Mouse (Mus musculus) Patski (cell line): ENCODE measurements around the gene Clec2e. TPM values are rescaled to one million over a fixed set of nuclear protein-coding genes. Genes with fewer than 3 reads are reported as not detected.
"Not testable (repeated sequence)": the region's sequence is repeated elsewhere in the genome, so short reads cannot be mapped to it uniquely, and the experiment has no call there.

Source experiments
- ATAC-seq: fragments of 100-300 bp; one replicate; pipeline ENCODE4 v1.8.0; 2021
- CTCF ChIA-PET: fragments of 350-600 bp; sonication (Branson Sonifier 250); formaldehyde crosslinking; loops from one replicate; lab custom pipeline; 2022; ENCODE audit warnings: inconsistent platforms; lab: Charles Lee
- POLR2A ChIA-PET: fragments of 350-600 bp; sonication (Branson Sonifier 250); formaldehyde crosslinking; loops from one replicate; lab custom pipeline; 2022; ENCODE audit warnings: antibody characterized with exemption, inconsistent platforms; lab: Charles Lee
- DNase-seq: peaks from one replicate; pipeline ENCODE4 v3.0.0-alpha.2; 2011; ENCODE audit warnings: low read depth, low spot score
- H3K27me3 ChIP-seq: fragments of 371-371 bp; one replicate; pipeline ENCODE4 v1.5.1; 2021
- CTCF ChIP-seq: fragments of 100-300 bp; IDR thresholded peaks from one replicate; pipeline ENCODE4 v1.5.1; 2021
- in situ Hi-C: fragments of 300-500 bp; cut with MboI; formaldehyde crosslinking; loops from 3 replicates; pipeline ENCODE4 v1.11.1; 2018; ENCODE audit warnings: low pct_unique_long_range_greater_than_20kb, mixed read lengths
- polyA plus RNA-seq: library from polyadenylated mRNA; unstranded; gene quantifications from one replicate; pipeline ENCODE4 v1.2.3, GENCODE M21; 2021

Clec2e gene
- polyA plus RNA-seq, result not detected

DNA sequence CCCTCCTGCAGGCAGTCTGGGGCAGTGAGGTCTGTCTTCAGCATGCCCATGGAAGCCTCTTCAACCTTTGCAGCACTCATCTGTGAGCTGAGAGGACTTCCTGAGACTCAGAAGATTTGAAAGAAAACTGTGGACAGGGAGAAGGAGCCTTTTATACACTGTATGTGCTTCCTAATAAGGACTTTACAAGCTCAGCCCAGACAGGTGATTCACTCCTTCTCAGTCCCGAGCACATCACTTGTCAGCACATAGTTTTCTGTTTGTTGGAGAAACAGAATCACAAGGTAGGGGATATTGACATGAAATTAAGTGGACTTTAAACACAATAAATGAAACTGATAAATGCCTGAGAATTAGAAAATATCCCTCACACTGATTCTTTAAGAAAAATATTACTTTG, at the start of gene Clec2e:
TSS of gene Clec2e (minus strand) at position 120 of the 400 bp plus-strand sequence.
- DNase-seq, ATAC-seq, POLR2A ChIA-PET, in situ Hi-C loops: not testable (repeated sequence)
- H3K27me3 ChIP-seq, result peaks cover 16% of the 10 kb centered on the region
- CTCF ChIA-PET, result interaction anchor here (1.1 to 1.4 kb wide), 2 partner anchors 138 to 155 kb away, joined by 4 to 5 read pairs; no protein-coding TSS in a partner anchor

DNA sequence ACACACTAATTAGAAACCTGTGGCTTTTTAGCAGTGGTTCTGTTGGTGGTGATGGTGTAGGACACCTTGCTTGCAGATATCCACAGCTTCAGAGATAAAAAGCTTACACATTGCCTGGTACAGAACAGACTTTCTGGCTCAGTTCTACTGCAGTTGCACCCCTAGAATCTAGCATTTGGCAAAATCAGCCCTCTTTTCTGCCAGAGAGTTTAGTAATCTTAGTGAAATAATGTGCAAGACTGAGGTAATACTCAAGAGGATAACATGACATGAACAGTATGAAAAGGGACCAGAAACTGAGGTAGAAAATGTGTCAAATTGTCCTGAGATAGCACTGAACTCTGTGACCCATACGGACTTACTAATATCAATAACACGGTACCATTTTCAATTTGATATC, 46.1 kb upstream of the Clec2e start:
- DNase-seq, result no peak

DNA sequence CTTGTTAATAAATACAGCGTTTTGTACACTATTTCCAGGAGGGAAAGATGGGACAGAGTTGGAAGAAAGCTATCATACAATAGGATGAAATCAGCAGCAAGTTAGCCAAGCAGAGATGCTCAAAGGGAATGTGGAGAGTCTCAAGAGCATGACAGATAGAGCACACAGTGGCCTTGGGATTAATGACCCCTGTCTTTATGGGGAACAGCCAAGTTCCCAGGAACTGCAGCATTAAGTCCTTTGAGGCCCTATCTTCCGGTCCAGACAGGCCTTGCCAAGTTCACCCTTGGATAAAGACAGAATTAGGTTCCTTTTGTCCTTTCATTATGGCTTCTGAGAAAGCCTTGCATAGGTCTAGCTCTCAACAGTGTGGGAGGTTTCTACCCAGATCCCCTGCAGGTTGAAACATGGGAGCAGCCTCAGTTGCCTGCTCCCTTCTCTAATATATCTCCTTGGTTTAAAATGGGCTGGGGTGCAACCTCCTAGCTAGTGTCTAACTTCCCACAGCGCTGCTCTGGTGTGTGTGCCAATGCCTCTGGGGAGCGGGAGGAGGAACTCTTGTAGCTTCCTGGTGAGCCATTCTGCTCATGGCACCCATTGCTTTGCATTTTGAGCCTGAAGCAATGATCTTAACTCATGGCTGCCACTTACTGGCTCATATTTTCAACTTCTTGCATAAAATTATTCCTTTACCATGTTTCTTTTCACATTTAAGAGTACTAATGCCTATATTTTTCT, 32.1 kb upstream of the Clec2e start:
- ChIA-PET CTCF (interaction anchor here (0.5 kb wide), 1 partner anchor 23 kb away, joined by 3 read pairs; no protein-coding TSS in a partner anchor), POLR2A (no interaction called here)
- ATAC-seq, result no peak
- in situ Hi-C loops, result no loop called here
- DNase-seq, result no peak
- no peaks in the 10 kb centered on the region for H3K27me3 ChIP-seq
- no peak for TF ChIP-seq CTCF

More for the DNA sequence above, 46.1 kb upstream of the Clec2e start:
- no peak for TF ChIP-seq CTCF
- no peaks in the 10 kb centered on the region for H3K27me3 ChIP-seq
- POLR2A ChIA-PET, result no interaction called here
- in situ Hi-C loops, result no loop called here
- CTCF ChIA-PET, result no interaction called here
- no peak for ATAC-seq

DNA sequence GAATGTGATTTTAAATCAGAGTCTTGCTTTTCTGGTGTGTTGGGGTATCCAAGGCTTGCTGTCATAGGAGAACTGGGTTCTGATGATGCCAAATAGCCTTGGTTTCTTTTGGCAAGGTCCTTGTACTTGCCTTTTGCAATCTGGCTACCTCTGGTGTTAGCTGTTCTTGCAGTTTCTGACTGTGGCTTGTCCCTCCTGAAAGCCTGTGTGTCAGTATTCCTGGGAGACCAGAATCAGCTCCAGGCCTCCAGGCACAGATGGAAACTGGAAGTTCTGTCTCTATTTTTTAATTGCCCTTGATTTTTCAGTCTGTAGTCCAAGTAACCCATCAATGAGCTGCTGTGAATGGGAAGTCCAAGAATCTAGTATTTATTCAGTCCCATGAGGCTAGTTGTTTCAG, 26.1 kb upstream of the Clec2e start:
- CTCF ChIA-PET, result no interaction called here
- ATAC-seq, result no peak

DNA sequence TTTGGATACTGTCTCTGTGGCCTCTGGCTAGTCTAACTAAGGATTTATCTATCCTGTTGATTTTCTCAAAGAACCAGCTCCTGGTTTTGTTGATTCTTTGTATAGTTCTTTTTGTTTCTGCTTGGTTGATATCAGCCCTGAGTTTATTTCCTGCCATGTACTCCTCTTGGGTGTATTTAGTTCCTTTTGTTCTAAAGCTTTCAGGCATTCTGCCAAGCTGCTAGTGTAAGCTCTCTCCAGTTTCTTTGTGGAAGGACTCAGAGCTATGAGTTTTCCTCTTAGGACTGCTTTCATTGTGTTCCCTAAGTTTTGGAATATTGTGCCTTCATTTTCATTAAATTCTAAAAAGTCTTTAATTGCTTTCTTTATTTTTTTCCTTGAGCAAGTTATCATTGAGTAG, 23.8 kb upstream of the Clec2e start:
- DNase-seq, CTCF ChIA-PET, ATAC-seq, H3K27me3 ChIP-seq, in situ Hi-C loops, POLR2A ChIA-PET: not testable (repeated sequence)

More for the DNA sequence above, 26.1 kb upstream of the Clec2e start:
- TF ChIP-seq CTCF, result no peak
- in situ Hi-C loops, result loop anchor here (5.0 kb wide), 1 partner anchor 515 kb away; no protein-coding TSS in a partner anchor
- POLR2A ChIA-PET, result no interaction called here
- DNase-seq, result no peak
- no peaks in the 10 kb centered on the region for H3K27me3 ChIP-seq

DNA sequence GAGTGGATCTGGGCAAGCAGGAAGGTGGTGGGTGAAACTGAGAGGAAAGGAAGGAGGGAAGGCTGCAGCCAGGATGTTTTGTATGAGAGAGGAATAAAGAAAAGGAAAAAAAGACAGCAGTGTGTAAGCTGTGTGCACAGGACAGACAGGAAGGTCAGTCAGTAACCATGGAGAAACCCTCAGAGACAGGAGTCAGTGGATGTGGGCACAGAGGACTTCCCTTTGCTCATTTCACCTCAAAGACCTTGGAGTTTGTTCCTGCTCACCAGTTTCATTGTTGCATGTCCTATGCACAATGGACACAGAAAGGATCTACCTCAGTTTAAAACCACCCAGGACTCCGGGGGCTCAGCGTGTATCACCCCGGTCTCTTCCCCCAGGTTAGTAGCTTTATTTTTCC, 15.5 kb upstream of the Clec2e start:
- ATAC-seq, result no peak
- CTCF ChIA-PET, result no interaction called here
- no peak for TF ChIP-seq CTCF
- H3K27me3 ChIP-seq, result no peaks in the 10 kb centered on the region
- POLR2A ChIA-PET, result no interaction called here
- no peak for DNase-seq
- in situ Hi-C loops, result no loop called here

DNA sequence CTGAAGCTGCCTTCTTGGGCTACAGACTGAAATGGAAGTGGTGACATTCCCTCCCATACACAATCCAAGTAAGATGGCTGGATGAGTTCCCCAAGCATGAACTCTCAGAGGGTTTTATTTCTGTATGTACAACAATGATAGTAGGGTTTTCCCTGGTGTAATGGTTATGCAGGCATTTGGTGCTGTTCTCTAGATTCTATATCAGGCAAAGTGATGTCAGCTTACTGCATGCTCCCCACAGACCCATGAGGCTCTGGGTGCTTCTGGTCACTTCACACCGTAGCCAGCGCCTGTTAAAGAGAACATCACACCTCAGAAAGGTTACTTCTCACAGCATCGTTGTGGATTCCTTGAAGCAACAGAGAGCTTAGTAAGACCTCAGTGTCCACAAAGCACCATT, 13.5 kb upstream of the Clec2e start:
- CTCF ChIA-PET, in situ Hi-C loops, POLR2A ChIA-PET, ATAC-seq, H3K27me3 ChIP-seq, DNase-seq: not testable (repeated sequence)

DNA sequence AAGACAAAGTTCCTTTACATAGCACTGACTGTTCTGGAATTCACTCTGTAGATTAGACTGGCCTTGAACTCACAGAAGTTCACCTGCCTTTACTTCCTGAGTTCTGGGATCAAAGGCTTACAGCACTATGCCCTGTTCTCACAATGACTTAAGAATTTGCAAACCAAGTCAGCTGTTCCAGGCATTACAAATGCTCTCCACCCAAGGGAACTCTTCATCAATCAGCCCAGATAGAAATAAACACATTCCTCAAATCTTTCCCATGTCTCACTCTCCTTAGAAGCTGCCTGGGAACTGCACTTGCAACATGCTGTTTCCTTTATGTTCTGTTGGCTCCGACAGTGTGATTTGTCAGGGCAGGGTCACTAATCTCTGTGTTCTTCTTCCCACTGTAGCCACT, 13.1 kb upstream of the Clec2e start:
- ATAC-seq (no peak), DNase-seq (no peak)
- CTCF ChIA-PET, result no interaction called here
- no peak for TF ChIP-seq CTCF
- POLR2A ChIA-PET, result no interaction called here
- no peaks in the 10 kb centered on the region for H3K27me3 ChIP-seq
- in situ Hi-C loops, result no loop called here

DNA sequence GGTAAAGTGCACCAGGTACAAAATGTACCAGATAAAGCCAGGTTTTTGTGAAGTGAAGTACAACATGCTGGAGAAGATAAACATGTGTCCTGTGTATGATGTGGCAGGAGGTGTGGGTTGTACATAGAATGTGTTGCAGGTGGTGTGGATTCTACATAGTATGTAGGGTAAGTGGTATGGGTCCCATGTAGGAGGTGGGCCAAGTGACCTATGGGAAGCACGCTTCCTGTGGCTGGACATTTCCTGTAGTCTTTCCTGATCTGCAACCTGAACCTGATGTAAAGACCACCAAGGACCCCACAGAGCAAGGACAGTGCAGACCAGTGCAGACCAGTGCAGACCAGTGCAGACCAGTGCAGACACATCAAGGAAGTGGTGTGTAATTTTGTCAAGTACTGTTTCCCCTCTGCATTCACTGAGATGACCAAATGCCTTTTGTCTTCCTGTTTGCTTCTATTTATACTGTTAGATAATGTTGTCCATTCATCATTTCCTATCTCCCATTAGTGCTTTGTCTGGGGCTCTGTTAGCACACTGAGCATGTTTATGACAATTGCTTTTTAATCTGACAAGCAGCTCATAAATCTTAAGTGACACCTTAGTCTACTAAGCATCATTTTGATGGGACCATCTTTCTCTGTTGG, 12.4 kb upstream of the Clec2e start:
- no peak for DNase-seq
- ATAC-seq, result no peak
- ChIA-PET POLR2A (no interaction called here), CTCF (no interaction called here)
- in situ Hi-C loops, result no loop called here
- no peak for TF ChIP-seq CTCF
- no peaks in the 10 kb centered on the region for H3K27me3 ChIP-seq

DNA sequence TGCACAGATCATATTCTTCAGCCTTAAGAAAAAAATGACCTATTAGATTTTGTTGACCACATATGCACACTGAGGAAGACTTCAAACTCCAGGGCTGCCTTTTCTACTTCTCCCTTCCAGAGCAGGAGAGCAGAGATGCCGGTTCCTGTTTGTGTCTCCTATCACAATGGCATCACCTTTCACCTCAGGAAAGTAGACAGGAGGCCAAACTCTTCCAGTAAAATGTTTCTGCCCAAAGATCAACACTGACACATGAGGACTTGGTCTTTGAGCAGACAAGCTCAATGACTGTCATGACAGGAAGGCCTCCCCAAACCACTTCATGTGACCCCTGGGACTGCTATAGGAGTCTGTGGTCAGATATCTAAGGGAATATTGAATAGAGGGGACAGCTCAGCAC, 11.8 kb upstream of the Clec2e start:
- in situ Hi-C loops, result no loop called here
- TF ChIP-seq CTCF, result no peak
- ChIA-PET POLR2A (no interaction called here), CTCF (interaction anchor here (1.0 to 1.2 kb wide), 2 partner anchors 10 to 167 kb away, joined by 3 to 4 read pairs; no protein-coding TSS in a partner anchor)
- DNase-seq, result no peak
- H3K27me3 ChIP-seq, result no peaks in the 10 kb centered on the region
- no peak for ATAC-seq

DNA sequence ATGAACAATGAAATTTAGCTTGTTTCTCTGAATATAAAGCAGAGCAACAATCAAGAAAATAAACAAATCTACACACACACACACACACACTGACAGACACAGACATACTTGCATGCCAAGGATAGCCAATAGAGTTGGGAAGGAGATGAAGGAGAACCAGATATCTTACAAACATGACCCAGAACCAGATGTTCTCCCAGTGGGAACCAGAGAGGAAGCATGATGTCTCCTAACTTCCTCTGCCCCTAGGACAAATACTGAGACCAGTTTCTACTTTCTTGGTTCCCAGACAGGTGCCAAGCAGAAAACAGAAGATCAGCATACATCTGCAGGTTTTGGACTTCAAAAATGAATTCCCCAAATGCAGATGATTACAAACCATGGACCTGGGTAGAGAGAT, 7.2 kb upstream of the Clec2e start:
- no peak for TF ChIP-seq CTCF
- in situ Hi-C loops, result no loop called here
- peaks cover 5% of the 10 kb centered on the region for H3K27me3 ChIP-seq
- ChIA-PET POLR2A (no interaction called here), CTCF (no interaction called here)
- DNase-seq (no peak), ATAC-seq (no peak)
